Mouse (Mus musculus) C2C12 (cell line): Measurements from ENCODE around the gene Psma4.

ENCODE experiments used
- CEBPB ChIP-seq: IDR thresholded peaks from one replicate; pipeline ENCODE4 v1.6.1; 2011; ENCODE audit warnings: low read depth, mild to moderate bottlenecking, control low read depth, moderate library complexity
- CTCF ChIP-seq: IDR thresholded peaks from one replicate; pipeline ENCODE4 v1.5.1; 2011; ENCODE audit not compliant: control insufficient read depth, insufficient read depth, insufficient read length
- MAX ChIP-seq: IDR thresholded peaks from one replicate; pipeline ENCODE4 v1.6.1; 2011; ENCODE audit warnings: mild to moderate bottlenecking, control low read depth
- MYOG ChIP-seq: IDR thresholded peaks from one replicate; pipeline ENCODE4 v1.6.1; 2011; ENCODE audit not compliant: control insufficient read depth, insufficient read length; ENCODE audit errors: extremely low read depth

DNA sequence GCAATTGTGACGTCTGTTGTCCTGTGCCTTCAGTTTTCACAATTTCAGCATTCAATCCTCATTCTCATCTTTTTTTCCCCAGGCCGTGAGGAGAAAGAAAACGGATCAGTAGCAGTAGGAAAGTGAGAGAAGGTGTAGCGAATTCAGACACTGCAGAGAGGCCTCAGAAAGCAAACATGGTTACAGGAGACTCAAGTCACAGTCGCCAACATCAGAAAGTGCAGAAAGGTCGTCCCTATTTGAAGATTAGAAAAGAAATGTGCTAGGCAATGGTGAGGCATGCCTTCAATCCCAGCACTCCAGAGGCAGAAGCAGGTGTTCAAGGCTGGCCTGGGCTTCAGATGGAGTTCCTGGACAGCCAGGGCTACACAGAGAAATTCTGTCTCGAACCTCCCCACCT is 35.0 kb upstream of the Psma4 start:
- TF ChIP-seq CTCF, result no peak
- TF ChIP-seq MAX, result no peak
- TF ChIP-seq MYOG, result no peak
- TF ChIP-seq CEBPB, result no peak
